Mouse (Mus musculus): ENCODE data around the gene Msrb1. TPM values are rescaled to one million over a fixed set of nuclear protein-coding genes. Genes with fewer than 3 reads are reported as not detected.

The Msrb1 gene
- polyA plus RNA-seq, 1 experiment from 2014 or later, result 26.8 TPM

- H3K9me3 ChIP-seq, result no peaks in the 10 kb centered on the region
- no peak within 1 kb of the TSS for H3K27ac ChIP-seq
- ATAC-seq (ENCODE audit: insufficient number of reproducible peaks, low FRiP score, low TSS enrichment, low read depth), result peak; percentile 57
- H3K4me1 ChIP-seq, result peaks cover 27% of the 10 kb centered on the region
- H3K4me2 ChIP-seq, result peak within 1 kb of the TSS; percentile 97
- H3K36me3 ChIP-seq, result no peaks in the 10 kb centered on the region
- H3K4me3 ChIP-seq, result peak within 1 kb of the TSS; percentile 50
- H3K27me3 ChIP-seq, result peaks cover 60% of the 10 kb centered on the region
- 1% methylated on average over 80 of the region's 82 CpGs for WGBS
- peak within 1 kb of the TSS; percentile 14; the same call in 1 of the 2 replicates for H3K9ac ChIP-seq
Measured at GRCm38 (mm10) chr17:24752415-24753394, 16.3 kb downstream of the Msrb1 start, which contains the start of gene Hs3st6. Hs3st6 (plus strand) TSS chr17:24752988.

GRCm38 (mm10) chr17:24757394-24757793 lies 21.0 kb downstream of the Msrb1 start:
- Histone ChIP-seq H3K27me3 (peaks cover 34% of the 10 kb centered on the region), H3K4me3 (no peak overlapping the region), H3K36me3 (no peaks in the 10 kb centered on the region), H3K9ac (no peak overlapping the region), H3K4me2 (no peak overlapping the region), H3K4me1 (peaks cover 39% of the 10 kb centered on the region), H3K9me3 (no peaks in the 10 kb centered on the region), H3K27ac (no peak overlapping the region)
- 93% methylated on average over 1 of the region's 1 CpGs for WGBS
- ATAC-seq (ENCODE audit: insufficient number of reproducible peaks, low FRiP score, low TSS enrichment, low read depth), result no peak

DNA sequence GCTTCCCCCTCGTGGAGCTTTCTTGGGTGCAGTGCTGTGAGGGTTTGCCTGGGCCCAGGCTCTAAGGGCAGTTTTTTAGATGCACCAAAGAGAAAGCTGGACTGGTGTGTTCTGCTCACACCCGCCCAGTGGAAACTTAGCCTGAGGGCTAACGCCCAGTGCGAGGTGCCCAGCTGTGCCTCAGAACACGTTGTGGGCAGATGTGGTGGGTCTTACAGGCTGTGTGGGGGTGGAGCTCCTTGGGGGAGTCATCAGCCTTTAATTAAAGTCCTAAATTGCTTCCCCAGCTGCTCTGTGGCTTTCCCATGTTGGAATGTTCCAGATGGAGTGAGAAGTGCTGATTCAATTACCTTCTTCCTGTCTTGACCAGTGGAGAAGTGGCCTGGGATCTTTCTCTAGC lies 24.7 kb downstream of the Msrb1 start:
- Histone ChIP-seq H3K27ac (peak overlapping the region; percentile 1; the same call in 1 of the 2 replicates), H3K4me3 (no peak overlapping the region), H3K27me3 (no peaks in the 10 kb centered on the region), H3K36me3 (no peaks in the 10 kb centered on the region), H3K9me3 (no peaks in the 10 kb centered on the region), H3K4me2 (no peak overlapping the region), H3K4me1 (peaks cover 28% of the 10 kb centered on the region), H3K9ac (no peak overlapping the region)
- peak; percentile 46; the same call in 1 of the 2 replicates for ATAC-seq (ENCODE audit: insufficient number of reproducible peaks, low FRiP score, low TSS enrichment, low read depth)
- 17% methylated on average over 5 of the region's 5 CpGs for WGBS

GRCm38 (mm10) chr17:24765016-24765905 lies 28.8 kb downstream of the Msrb1 start:
- H3K4me2 ChIP-seq, result no peak overlapping the region
- no peak overlapping the region for H3K4me3 ChIP-seq
- H3K9ac ChIP-seq, result no peak overlapping the region
- no peak for ATAC-seq (ENCODE audit: insufficient number of reproducible peaks, low FRiP score, low TSS enrichment, low read depth)
- peaks cover 26% of the 10 kb centered on the region; the same call in 1 of the 2 replicates for H3K4me1 ChIP-seq
- no peak overlapping the region for H3K27ac ChIP-seq
- no peaks in the 10 kb centered on the region for H3K9me3 ChIP-seq
- H3K27me3 ChIP-seq, result no peaks in the 10 kb centered on the region
- no peaks in the 10 kb centered on the region for H3K36me3 ChIP-seq
- 39% methylated on average over 21 of the region's 22 CpGs for WGBS

DNA sequence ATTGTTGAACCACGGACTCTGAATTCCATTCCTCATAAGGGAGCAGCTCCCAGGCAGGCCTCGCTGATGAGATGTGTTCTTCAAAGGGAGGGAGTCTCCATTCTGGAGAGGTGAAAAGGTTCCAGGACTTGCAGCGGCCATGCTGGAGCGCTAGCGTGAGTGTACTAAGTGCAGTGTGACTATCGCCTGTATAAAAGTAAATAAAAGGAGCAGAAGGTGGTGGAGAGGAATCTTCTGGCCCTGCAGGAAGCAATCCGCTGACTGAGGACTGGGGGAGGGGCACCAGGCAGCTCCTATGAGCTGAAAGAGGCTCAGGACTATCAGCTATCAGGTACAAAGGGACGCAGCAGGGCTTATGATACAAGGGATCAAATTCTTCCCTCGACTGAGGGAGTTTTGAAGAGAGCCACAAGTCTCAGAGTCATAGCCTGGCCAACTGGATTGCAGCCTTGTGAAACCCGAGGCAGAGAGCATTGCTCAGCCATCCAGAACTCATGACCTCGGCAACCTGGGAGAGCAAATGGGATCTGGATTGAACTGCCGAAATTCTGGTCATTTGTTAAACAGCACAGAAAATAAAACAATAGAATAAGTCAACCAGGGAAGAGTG lies 29.9 kb downstream of the Msrb1 start:
- no peaks in the 10 kb centered on the region for H3K36me3 ChIP-seq
- 32% methylated on average over 12 of the region's 12 CpGs for WGBS
- H3K27me3 ChIP-seq, result no peaks in the 10 kb centered on the region
- no peak for ATAC-seq (ENCODE audit: insufficient number of reproducible peaks, low FRiP score, low TSS enrichment, low read depth)
- H3K27ac ChIP-seq, result no peak overlapping the region
- no peaks in the 10 kb centered on the region for H3K9me3 ChIP-seq
- H3K4me1 ChIP-seq, result peaks cover 20% of the 10 kb centered on the region; the same call in 1 of the 2 replicates
- no peak overlapping the region for H3K4me3 ChIP-seq
- no peak overlapping the region for H3K4me2 ChIP-seq
- H3K9ac ChIP-seq, result no peak overlapping the region

DNA sequence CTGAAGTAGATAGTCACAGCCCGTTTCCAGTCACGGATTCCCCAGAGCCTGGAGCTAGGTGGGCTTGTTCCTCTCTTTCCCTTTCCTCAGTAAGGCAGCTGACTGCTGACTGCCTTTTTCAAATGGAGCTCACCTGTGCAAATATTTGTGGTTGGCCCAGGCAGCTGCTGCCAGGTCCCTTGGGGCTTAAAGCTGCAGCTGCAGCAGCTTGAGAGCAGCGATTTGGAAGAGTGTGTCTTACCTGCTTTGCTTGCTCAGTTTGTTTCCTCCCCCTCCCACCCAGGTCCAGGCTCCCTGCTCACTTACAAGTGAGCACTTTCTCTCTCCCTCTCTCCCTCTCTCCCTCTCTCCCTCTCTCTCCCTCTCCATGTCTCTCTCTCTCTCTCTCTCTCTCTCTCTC lies 32.7 kb downstream of the Msrb1 start:
- no peak overlapping the region for H3K9ac ChIP-seq

DNA sequence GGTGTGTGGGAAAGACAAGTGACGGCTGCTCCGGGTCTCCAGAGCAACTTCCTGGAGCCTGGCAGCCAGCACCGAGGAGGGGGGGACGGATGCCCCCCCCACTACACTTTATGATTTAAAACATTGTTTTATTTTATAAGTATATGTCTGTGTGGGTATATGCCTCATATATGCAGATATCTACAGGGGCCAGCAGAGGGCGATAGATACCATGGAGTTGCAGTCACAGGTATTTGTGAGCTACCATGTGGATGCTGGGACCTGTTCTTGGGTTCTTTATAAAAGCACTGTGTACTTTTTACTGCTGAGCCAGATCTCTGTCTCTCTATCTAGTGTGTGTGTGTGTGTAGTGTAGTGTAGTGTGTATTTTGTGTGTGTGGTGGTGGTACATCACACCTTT lies 36.8 kb downstream of the Msrb1 start:
- no peak overlapping the region for H3K9ac ChIP-seq

More for the DNA sequence above, 32.7 kb downstream of the Msrb1 start:
- Histone ChIP-seq H3K9me3 (no peaks in the 10 kb centered on the region), H3K4me3 (no peak overlapping the region), H3K36me3 (no peaks in the 10 kb centered on the region), H3K27ac (no peak overlapping the region), H3K4me1 (peaks cover 10% of the 10 kb centered on the region; the same call in 1 of the 2 replicates), H3K27me3 (no peaks in the 10 kb centered on the region), H3K4me2 (no peak overlapping the region)
- no peak for ATAC-seq (ENCODE audit: insufficient number of reproducible peaks, low FRiP score, low TSS enrichment, low read depth)
- WGBS, result 26% methylated on average over 3 of the region's 3 CpGs

GRCm38 (mm10) chr17:24775173-24775572 lies 38.7 kb downstream of the Msrb1 start:
- no peak for ATAC-seq (ENCODE audit: insufficient number of reproducible peaks, low FRiP score, low TSS enrichment, low read depth)
- H3K9ac ChIP-seq, result no peak overlapping the region
- H3K27me3 ChIP-seq, result no peaks in the 10 kb centered on the region
- no peaks in the 10 kb centered on the region for H3K4me1 ChIP-seq
- H3K36me3 ChIP-seq, result no peaks in the 10 kb centered on the region
- no peak overlapping the region for H3K4me3 ChIP-seq
- WGBS, result 79% methylated on average over 8 of the region's 8 CpGs
- no peak overlapping the region for H3K27ac ChIP-seq
- no peaks in the 10 kb centered on the region for H3K9me3 ChIP-seq
- H3K4me2 ChIP-seq, result no peak overlapping the region

More for the DNA sequence above, 36.8 kb downstream of the Msrb1 start:
- H3K4me3 ChIP-seq, result no peak overlapping the region
- WGBS, result 82% methylated on average over 5 of the region's 5 CpGs
- H3K27ac ChIP-seq, result no peak overlapping the region
- no peaks in the 10 kb centered on the region for H3K9me3 ChIP-seq
- H3K36me3 ChIP-seq, result no peaks in the 10 kb centered on the region
- H3K27me3 ChIP-seq, result no peaks in the 10 kb centered on the region
- H3K4me2 ChIP-seq, result no peak overlapping the region
- ATAC-seq (ENCODE audit: insufficient number of reproducible peaks, low FRiP score, low TSS enrichment, low read depth), result no peak
- H3K4me1 ChIP-seq, result no peaks in the 10 kb centered on the region

DNA sequence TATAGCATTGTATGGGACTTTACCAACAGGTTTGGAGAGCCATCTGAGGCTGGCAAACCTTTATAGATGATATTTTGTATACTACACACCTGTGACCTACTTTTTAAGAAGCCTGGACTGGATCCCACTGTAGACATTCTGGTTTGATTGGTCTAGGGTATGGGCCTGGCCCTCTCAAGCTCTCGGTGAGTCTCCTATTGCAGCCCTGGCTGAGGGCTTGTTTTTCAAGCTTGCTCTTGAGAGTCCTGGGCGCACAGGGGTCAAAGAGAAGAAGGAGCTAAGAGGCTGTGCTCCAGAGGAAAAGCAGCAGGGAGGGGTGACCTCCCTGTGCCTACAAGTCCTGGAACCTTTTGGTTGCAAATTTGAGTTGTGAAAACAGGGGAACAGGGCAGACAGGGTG lies 40.6 kb downstream of the Msrb1 start:
- Histone ChIP-seq H3K36me3 (no peaks in the 10 kb centered on the region), H3K4me3 (no peak overlapping the region), H3K9me3 (no peaks in the 10 kb centered on the region), H3K4me1 (no peaks in the 10 kb centered on the region), H3K27me3 (no peaks in the 10 kb centered on the region), H3K27ac (no peak overlapping the region), H3K9ac (no peak overlapping the region), H3K4me2 (no peak overlapping the region)
- ATAC-seq (ENCODE audit: insufficient number of reproducible peaks, low FRiP score, low TSS enrichment, low read depth), result no peak
- 72% methylated on average over 2 of the region's 2 CpGs for WGBS

DNA sequence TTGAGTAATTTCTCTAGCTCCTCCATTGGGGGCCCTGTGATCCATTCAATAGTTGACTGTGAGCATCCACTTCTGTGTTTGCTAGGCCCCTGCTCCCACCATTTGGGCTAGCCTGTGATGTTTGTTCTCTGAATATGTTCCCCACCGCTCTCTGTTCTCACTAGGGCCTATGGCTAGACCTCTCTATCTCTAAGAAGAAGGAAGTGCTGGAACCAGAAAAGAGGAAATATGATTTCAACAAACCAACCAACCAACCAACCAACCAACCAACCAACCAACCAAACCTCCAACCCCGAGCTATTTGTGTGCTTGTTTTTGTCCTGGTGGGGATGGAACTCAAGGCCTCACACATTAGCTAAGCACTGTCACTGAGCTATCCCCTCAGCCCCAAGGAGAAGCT lies 44.4 kb downstream of the Msrb1 start:
- H3K4me1 ChIP-seq, result no peaks in the 10 kb centered on the region
- no peaks in the 10 kb centered on the region for H3K27me3 ChIP-seq
- 86% methylated on average over 2 of the region's 2 CpGs for WGBS
- no peak overlapping the region for H3K9ac ChIP-seq
- H3K9me3 ChIP-seq, result no peaks in the 10 kb centered on the region
- no peak for ATAC-seq (ENCODE audit: insufficient number of reproducible peaks, low FRiP score, low TSS enrichment, low read depth)
- H3K36me3 ChIP-seq, result no peaks in the 10 kb centered on the region
- no peak overlapping the region for H3K4me3 ChIP-seq
- no peak overlapping the region for H3K27ac ChIP-seq
- no peak overlapping the region for H3K4me2 ChIP-seq

GRCm38 (mm10) chr17:24792190-24792589 lies 55.7 kb downstream of the Msrb1 start:
- H3K9ac ChIP-seq, result no peak overlapping the region
- no peaks in the 10 kb centered on the region for H3K36me3 ChIP-seq
- no peaks in the 10 kb centered on the region for H3K4me1 ChIP-seq
- whole genome bisulfite sequencing, result 55% methylated on average over 8 of the region's 8 CpGs
- ATAC-seq (ENCODE audit: insufficient number of reproducible peaks, low FRiP score, low TSS enrichment, low read depth), result no peak
- H3K4me3 ChIP-seq, result no peak overlapping the region
- H3K27me3 ChIP-seq, result 0 out of 2 replicates have a peak, but pooled peaks cover 6% of the 10 kb centered on the region
- H3K9me3 ChIP-seq, result no peaks in the 10 kb centered on the region
- no peak overlapping the region for H3K4me2 ChIP-seq
- no peak overlapping the region for H3K27ac ChIP-seq

Data from limb, embryonic 15.5 days (tissue).